Mouse (Mus musculus): ENCODE results near the gene A130010J15Rik.

Gene A130010J15Rik

DNA sequence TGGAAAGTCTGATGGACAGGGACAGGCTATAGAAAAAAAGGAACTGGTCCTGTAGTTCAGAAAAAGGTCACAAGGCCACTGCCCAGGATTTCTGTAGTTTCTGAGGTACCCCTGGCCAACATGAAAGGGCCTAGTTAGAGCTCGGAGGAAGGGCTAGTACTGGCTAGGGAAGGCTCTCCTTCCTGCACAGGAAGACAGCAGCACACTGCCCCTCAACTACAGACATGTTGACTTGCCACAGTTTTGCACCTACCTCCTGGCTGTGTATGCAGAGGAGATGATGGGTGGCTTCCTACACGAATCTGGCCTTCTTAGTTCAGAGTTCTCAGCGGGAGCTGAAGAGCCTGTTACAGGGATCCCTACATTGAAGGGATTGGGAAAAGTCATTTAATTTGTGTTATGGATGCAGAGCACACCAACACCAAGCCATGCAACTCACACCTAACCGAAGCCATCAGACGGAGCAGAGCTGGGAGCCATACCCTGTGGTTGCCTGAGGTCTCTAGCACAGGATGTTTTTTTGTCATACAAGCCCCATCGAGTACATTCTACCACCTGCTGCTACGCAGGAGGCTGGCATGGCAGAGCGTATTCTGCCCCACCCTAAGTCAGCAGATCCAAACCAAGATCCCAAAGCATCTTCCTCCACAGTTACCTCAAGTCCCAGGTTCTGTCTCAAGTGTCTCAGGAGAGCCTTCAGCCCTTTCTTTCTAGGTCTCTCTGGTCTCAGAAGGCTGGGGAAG lies 33.0 kb downstream of the A130010J15Rik start:
- in situ Hi-C loops (cut with MboI, MseI), result no loop called here

GRCm38 (mm10) chr1:193201383-193201778 lies 33.5 kb downstream of the A130010J15Rik start, which contains the start of gene Traf3ip3:
Gene Traf3ip3 (minus strand): TSS chr1:193201703.
- in situ Hi-C loops (cut with MboI, MseI), result no loop called here

GRCm38 (mm10) chr1:193203821-193204220 lies 36.0 kb downstream of the A130010J15Rik start:
- in situ Hi-C loops (cut with MboI, MseI), result no loop called here

DNA sequence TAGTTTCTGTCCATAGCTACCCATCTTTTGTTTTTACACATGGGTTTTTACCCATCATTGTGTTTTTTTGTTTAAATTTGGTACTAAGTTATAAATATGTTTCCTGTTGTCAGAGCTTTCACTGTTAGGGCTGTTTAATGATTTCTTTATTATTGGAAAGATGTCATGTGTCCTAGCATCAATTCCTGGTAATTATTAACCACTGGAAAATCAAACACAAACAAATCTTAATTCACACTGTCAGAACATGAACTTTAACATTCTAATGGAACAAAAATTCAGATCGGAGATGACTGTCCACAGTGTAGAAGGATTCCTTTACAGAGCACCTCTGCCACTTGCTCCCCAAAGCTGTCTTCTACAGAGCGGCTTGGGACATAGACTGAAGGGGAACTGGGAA lies 37.6 kb downstream of the A130010J15Rik start:
- in situ Hi-C loops (cut with MboI, MseI), result loop anchor here (5.0 kb wide), 2 partner anchors 112 to 172 kb away; no protein-coding TSS in a partner anchor

- in situ Hi-C loops (cut with MboI, MseI), result loop anchor here (5.0 kb wide), 2 partner anchors 110 to 170 kb away; no protein-coding TSS in a partner anchor
These were observed 39.7 kb downstream of the A130010J15Rik start, which contains the start of gene Lamb3 for GRCm38 (mm10) chr1:193207503-193207902. Gene Lamb3 (plus strand): TSS chr1:193207699.

GRCm38 (mm10) chr1:193208178-193208577 lies 40.3 kb downstream of the A130010J15Rik start:
- in situ Hi-C loops (cut with MboI, MseI), result loop anchor here (5.0 kb wide), 2 partner anchors 109 to 169 kb away; no protein-coding TSS in a partner anchor

GRCm38 (mm10) chr1:193211371-193211770 lies 43.5 kb downstream of the A130010J15Rik start:
- in situ Hi-C loops (cut with MboI, MseI), result no loop called here

DNA sequence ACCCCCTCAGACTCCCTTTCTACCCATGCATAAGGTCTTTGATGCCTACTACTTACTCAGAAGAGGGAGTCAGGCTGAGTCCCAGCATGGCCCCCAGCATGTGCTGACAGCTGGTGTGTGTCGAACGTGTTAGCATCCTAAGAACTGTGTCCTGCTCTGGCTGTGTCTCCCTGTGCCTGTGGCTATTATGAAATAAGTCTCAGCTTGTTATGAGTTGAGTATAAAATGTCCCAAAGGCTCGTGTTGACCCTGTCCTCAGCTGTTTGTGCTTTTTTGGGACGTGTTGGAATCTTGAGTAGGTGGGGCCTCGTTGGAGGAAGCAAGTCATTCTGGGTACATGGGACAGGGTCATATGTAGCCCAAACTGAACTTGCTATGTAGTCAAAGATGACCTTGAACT lies 46.2 kb downstream of the A130010J15Rik start:
- in situ Hi-C loops (cut with MboI, MseI), result no loop called here

DNA sequence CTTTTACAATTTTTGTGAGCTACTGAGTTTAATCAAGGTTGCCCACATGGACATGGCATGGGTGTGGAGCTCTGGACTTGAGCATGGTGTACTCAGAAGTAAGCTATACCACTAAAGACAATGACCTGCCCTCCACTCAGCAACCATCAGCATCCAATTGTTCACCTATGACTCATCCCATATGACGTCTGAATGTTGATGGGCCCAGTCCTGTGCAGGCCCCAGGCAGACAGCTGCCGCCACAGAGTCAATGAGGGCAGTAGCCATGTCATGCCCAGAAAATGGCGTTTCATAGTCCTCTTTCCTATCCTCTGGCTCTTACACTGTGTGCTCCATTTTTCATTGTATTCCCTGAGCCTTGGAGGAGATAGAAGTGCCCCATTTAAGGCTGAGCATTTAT lies 48.2 kb downstream of the A130010J15Rik start:
- in situ Hi-C loops (cut with MboI, MseI), result no loop called here

DNA sequence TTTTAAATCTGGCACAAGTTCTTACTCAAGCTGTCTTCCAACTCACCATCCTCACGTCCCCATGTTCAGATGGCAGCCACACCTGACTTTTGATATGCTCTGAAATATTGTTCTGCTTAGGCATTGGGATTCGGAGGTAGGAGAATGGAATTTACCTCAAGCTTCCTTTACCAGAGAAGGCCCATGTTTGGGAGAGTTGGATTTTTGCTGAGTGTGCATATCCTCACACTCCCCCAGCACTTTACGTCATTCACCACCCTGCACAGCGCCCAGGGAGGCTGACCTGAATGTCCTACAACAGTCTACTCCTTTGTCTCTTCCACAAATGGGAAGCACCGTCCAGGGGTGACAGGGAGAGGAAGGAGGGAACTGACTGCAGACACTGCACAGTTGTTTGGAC lies 52.6 kb downstream of the A130010J15Rik start:
- in situ Hi-C loops (cut with MboI, MseI), result loop anchor here (10.0 kb wide), 1 partner anchor 474 kb away; no protein-coding TSS in a partner anchor

DNA sequence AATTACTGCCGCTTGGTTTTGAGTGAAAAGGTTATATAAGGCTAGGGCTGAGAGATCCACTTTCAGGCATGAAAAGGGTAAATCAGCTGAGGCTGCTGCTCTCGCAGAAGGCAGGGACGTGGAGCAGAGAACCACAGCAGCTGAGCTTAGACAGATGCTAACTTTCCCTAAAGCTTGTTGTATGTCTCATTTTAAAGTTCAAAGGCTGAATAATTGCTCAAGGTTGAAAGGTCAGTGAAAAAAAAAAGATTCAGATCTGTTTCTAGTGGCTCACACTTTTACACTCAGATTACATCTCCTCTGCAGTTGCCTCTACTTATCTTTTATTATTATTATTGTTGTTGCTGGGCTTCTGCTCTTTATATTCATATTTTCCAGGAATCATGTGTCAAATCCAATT lies 57.7 kb downstream of the A130010J15Rik start:
- in situ Hi-C loops (cut with MboI, MseI), result loop anchor here (10.0 kb wide), 1 partner anchor 469 kb away; no protein-coding TSS in a partner anchor

DNA sequence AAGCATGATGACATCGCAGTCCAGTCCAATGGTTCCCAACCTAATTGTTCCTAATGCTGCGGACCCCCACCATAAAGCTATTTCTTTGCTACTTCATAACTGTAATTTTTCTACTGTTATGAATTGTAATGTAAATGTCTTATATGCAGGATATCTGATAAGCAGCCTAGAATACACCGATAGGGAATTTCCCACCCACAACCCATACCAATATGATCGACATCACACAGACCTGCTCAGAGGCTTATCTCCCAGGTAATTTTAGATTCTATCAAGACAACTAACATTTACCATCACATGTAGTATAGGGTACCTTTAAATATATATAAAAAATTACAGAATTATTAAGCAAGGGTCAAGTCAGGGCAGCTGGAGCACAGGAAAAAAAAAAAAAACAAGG lies 58.3 kb downstream of the A130010J15Rik start:
- in situ Hi-C loops (cut with MboI, MseI), result loop anchor here (10.0 kb wide), 1 partner anchor 469 kb away; no protein-coding TSS in a partner anchor

GRCm38 (mm10) chr1:193226724-193227522 lies 59.1 kb downstream of the A130010J15Rik start:
- in situ Hi-C loops (cut with MboI, MseI), result loop anchor here (10.0 kb wide), 1 partner anchor 468 kb away; no protein-coding TSS in a partner anchor

All from regulatory T cell (primary cell).